Mouse (Mus musculus) limb, embryonic 15.5 days (tissue): Measurements from ENCODE around the gene Ralb. TPM values are rescaled to one million over a fixed set of nuclear protein-coding genes. Genes with fewer than 3 reads are reported as not detected.

ENCODE experiments used
- ATAC-seq: fragments of 200-750 bp; cut with Nextera tagmentation; 2 replicates; pipeline ENCODE4 v1.8.0; 2017; ENCODE audit warnings: low read depth, moderate TSS enrichment; ENCODE audit not compliant: insufficient number of reproducible peaks, low FRiP score, low TSS enrichment
- H3K27ac ChIP-seq: fragments of 300-500 bp; sonication (generic); 2 replicates; pipeline ENCODE4 v1.5.1; 2015; ENCODE audit warnings: moderate library complexity, mild to moderate bottlenecking, inconsistent platforms
- H3K27me3 ChIP-seq: fragments of 300-500 bp; sonication (generic); 2 replicates; pipeline ENCODE4 v1.6.1; 2015; ENCODE audit warnings: inconsistent platforms
- H3K36me3 ChIP-seq: fragments of 300-500 bp; sonication (generic); 2 replicates; pipeline ENCODE4 v1.6.1; 2015; ENCODE audit warnings: inconsistent platforms
- H3K4me1 ChIP-seq: fragments of 300-500 bp; sonication (generic); 2 replicates; pipeline ENCODE4 v1.6.1; 2015; ENCODE audit warnings: inconsistent platforms
- H3K4me2 ChIP-seq: fragments of 300-500 bp; sonication (generic); 2 replicates; pipeline ENCODE4 v1.6.1; 2015; ENCODE audit warnings: mild to moderate bottlenecking, inconsistent platforms
- H3K4me3 ChIP-seq: fragments of 300-500 bp; sonication (generic); 2 replicates; pipeline ENCODE4 v1.5.1; 2015; ENCODE audit warnings: mild to moderate bottlenecking, inconsistent platforms
- H3K9ac ChIP-seq: fragments of 300-500 bp; sonication (generic); 2 replicates; pipeline ENCODE4 v1.6.1; 2015; ENCODE audit warnings: inconsistent platforms
- H3K9me3 ChIP-seq: fragments of 300-500 bp; sonication (generic); 2 replicates; pipeline ENCODE4 v1.6.1; 2016; ENCODE audit warnings: inconsistent platforms
- WGBS: fragments of 180-500 bp; shearing (Covaris S2); methylation state at CpG from one replicate; pipeline ENCODE4 v1.1.7; 2015; 5-methylcytosine and 5-hydroxymethylcytosine counted together
- polyA plus RNA-seq: library from polyadenylated mRNA; unstranded; fragments of >200 nt; fragmentation: Nextera tagmentation; extraction: Ambion mirVana; gene quantifications from 2 replicates; pipeline ENCODE4 v1.2.1, GENCODE M21; 2015

Gene Ralb
- polyA plus RNA-seq, 1 experiment from 2014 or later: 135 TPM

- no peak overlapping the region for H3K4me3 ChIP-seq
- no peak overlapping the region for H3K27ac ChIP-seq
- WGBS: 88% methylated on average over 9 of the region's 9 CpGs
- H3K4me2 ChIP-seq: no peak overlapping the region
- no peaks in the 10 kb centered on the region for H3K36me3 ChIP-seq
- H3K9me3 ChIP-seq: no peaks in the 10 kb centered on the region
- no peak for ATAC-seq
- no peaks in the 10 kb centered on the region for H3K27me3 ChIP-seq
- no peaks in the 10 kb centered on the region for H3K4me1 ChIP-seq
- no peak overlapping the region for H3K9ac ChIP-seq
Observed at GRCm38 (mm10) chr1:119438105-119438637, 66.4 kb downstream of the Ralb start.

- no peaks in the 10 kb centered on the region for H3K36me3 ChIP-seq
- no peaks in the 10 kb centered on the region for H3K4me1 ChIP-seq
- no peak overlapping the region for H3K4me2 ChIP-seq
- H3K4me3 ChIP-seq: no peak overlapping the region
- no peaks in the 10 kb centered on the region for H3K27me3 ChIP-seq
- no peak overlapping the region for H3K27ac ChIP-seq
- 56% methylated on average over 6 of the region's 6 CpGs for WGBS
- no peak for ATAC-seq
- no peak overlapping the region for H3K9ac ChIP-seq
- H3K9me3 ChIP-seq: no peaks in the 10 kb centered on the region
Observed at GRCm38 (mm10) chr1:119437401-119437800, 67.2 kb downstream of the Ralb start.

GRCm38 (mm10) chr1:119424141-119424860 lies 80.3 kb downstream of the Ralb start:
- peaks cover 38% of the 10 kb centered on the region for H3K4me1 ChIP-seq
- H3K9ac ChIP-seq: no peak overlapping the region
- H3K9me3 ChIP-seq: no peaks in the 10 kb centered on the region
- H3K4me3 ChIP-seq: no peak overlapping the region
- H3K27ac ChIP-seq: no peak overlapping the region
- H3K27me3 ChIP-seq: peaks cover 60% of the 10 kb centered on the region
- ATAC-seq: no peak
- 10% methylated on average over 6 of the region's 6 CpGs for WGBS
- no peaks in the 10 kb centered on the region for H3K36me3 ChIP-seq
- no peak overlapping the region for H3K4me2 ChIP-seq

GRCm38 (mm10) chr1:119423510-119423909 lies 81.1 kb downstream of the Ralb start:
- H3K4me1 ChIP-seq: peaks cover 41% of the 10 kb centered on the region
- ATAC-seq: no peak

GRCm38 (mm10) chr1:119422460-119423015 lies 82.1 kb downstream of the Ralb start:
- WGBS: 1% methylated on average over 31 of the region's 32 CpGs
- no peak for ATAC-seq
- H3K9ac ChIP-seq: no peak overlapping the region

More at GRCm38 (mm10) chr1:119423510-119423909, 81.1 kb downstream of the Ralb start:
- H3K9me3 ChIP-seq: no peaks in the 10 kb centered on the region
- peaks cover 68% of the 10 kb centered on the region for H3K27me3 ChIP-seq
- H3K4me3 ChIP-seq: no peak overlapping the region
- H3K4me2 ChIP-seq: no peak overlapping the region
- H3K27ac ChIP-seq: no peak overlapping the region
- WGBS: 3% methylated on average over 14 of the region's 14 CpGs
- no peaks in the 10 kb centered on the region for H3K36me3 ChIP-seq
- no peak overlapping the region for H3K9ac ChIP-seq

GRCm38 (mm10) chr1:119421576-119422421 lies 82.8 kb downstream of the Ralb start, which contains the start of gene Inhbb:
Gene Inhbb, minus strand, starts transcription at chr1:119422248.
- Histone ChIP-seq H3K4me2 (peak within 1 kb of the TSS; percentile 100), H3K9me3 (no peaks in the 10 kb centered on the region), H3K36me3 (no peaks in the 10 kb centered on the region), H3K27me3 (peaks cover 84% of the 10 kb centered on the region), H3K27ac (peak within 1 kb of the TSS; percentile 47; the same call in 1 of the 2 replicates), H3K9ac (peak within 1 kb of the TSS; percentile 60), H3K4me3 (peak within 1 kb of the TSS; percentile 70), H3K4me1 (peaks cover 51% of the 10 kb centered on the region)
- ATAC-seq: no peak
- 0% methylated on average over 79 of the region's 92 CpGs for WGBS

More at GRCm38 (mm10) chr1:119422460-119423015, 82.1 kb downstream of the Ralb start:
- peak overlapping the region; percentile 100 for H3K4me2 ChIP-seq
- H3K4me3 ChIP-seq: peak overlapping the region; percentile 70
- no peak overlapping the region for H3K27ac ChIP-seq
- H3K27me3 ChIP-seq: peaks cover 77% of the 10 kb centered on the region
- H3K36me3 ChIP-seq: no peaks in the 10 kb centered on the region
- no peaks in the 10 kb centered on the region for H3K9me3 ChIP-seq
- H3K4me1 ChIP-seq: peaks cover 48% of the 10 kb centered on the region

- Histone ChIP-seq H3K4me1 (peaks cover 51% of the 10 kb centered on the region), H3K4me2 (peak overlapping the region; percentile 100), H3K27ac (no peak overlapping the region), H3K27me3 (peaks cover 88% of the 10 kb centered on the region), H3K9me3 (no peaks in the 10 kb centered on the region), H3K9ac (peak overlapping the region; percentile 60), H3K4me3 (peak overlapping the region; percentile 70), H3K36me3 (no peaks in the 10 kb centered on the region)
- WGBS: under 1% methylated on average over 63 of the region's 78 CpGs
- no peak for ATAC-seq
Observed at GRCm38 (mm10) chr1:119420984-119421575, 83.5 kb downstream of the Ralb start.

Other genes with a start within 250 kb of the Ralb start
- gene Inhbb, start 82.5 kb downstream of the Ralb start, polyA plus RNA-seq: 1.8 and 2.6 TPM in 2 replicates
- 24.6 and 27.1 TPM in 2 replicates for gene Tmem185b, start 21.4 kb upstream of the Ralb start, polyA plus RNA-seq
- 11.3 and 13.7 TPM in 2 replicates for gene Epb41l5, start 144.2 kb upstream of the Ralb start, polyA plus RNA-seq